Mouse (Mus musculus) embryonic facial prominence, embryonic 10.5 days (tissue): Measurements from ENCODE around the gene Dtx1. TPM values are rescaled to one million over a fixed set of nuclear protein-coding genes. Genes with fewer than 3 reads are reported as not detected.
A peak's percentile ranks its signal among the peaks of the same experiment; 100 is the strongest.

ENCODE experiments used
- DNase-seq: peaks from one replicate; pipeline ENCODE4 v3.0.0-alpha.2; 2017; ENCODE audit warnings: low spot score
- H3K27ac ChIP-seq: fragments of 300-500 bp; sonication (generic); replicated peaks from 2 replicates; pipeline ENCODE4 v1.5.1; 2016; ENCODE audit warnings: mild to moderate bottlenecking
- H3K27me3 ChIP-seq: fragments of 300-500 bp; sonication (generic); replicated peaks from 2 replicates; pipeline ENCODE4 v1.6.1; 2016; ENCODE audit warnings: low read depth, mild to moderate bottlenecking; ENCODE audit not compliant: poor library complexity, severe bottlenecking
- H3K36me3 ChIP-seq: fragments of 300-500 bp; sonication (generic); replicated peaks from 2 replicates; pipeline ENCODE4 v1.6.1; 2016; ENCODE audit warnings: mild to moderate bottlenecking, moderate library complexity
- H3K4me1 ChIP-seq: fragments of 300-500 bp; sonication (generic); 2 replicates; pipeline ENCODE4 v1.6.1; 2016
- H3K4me3 ChIP-seq: fragments of 300-500 bp; sonication (generic); 2 replicates; pipeline ENCODE4 v1.5.1; 2016; ENCODE audit warnings: mild to moderate bottlenecking, moderate library complexity
- H3K9me3 ChIP-seq: fragments of 300-500 bp; sonication (generic); 2 replicates; pipeline ENCODE4 v1.6.1; 2016; ENCODE audit warnings: mild to moderate bottlenecking
- WGBS: fragments of 180-500 bp; shearing (Covaris S2); methylation state at CpG from one replicate; pipeline ENCODE4 v1.1.7; 2016; 5-methylcytosine and 5-hydroxymethylcytosine counted together
- polyA plus RNA-seq: library from polyadenylated mRNA; unstranded; fragments of >200 nt; fragmentation: Nextera tagmentation; extraction: Ambion mirVana; gene quantifications from 2 replicates; pipeline ENCODE4 v1.2.1, GENCODE M21; 2016

Dtx1 gene
- polyA plus RNA-seq, 1 experiment from 2014 or later = 2.2 TPM

DNA sequence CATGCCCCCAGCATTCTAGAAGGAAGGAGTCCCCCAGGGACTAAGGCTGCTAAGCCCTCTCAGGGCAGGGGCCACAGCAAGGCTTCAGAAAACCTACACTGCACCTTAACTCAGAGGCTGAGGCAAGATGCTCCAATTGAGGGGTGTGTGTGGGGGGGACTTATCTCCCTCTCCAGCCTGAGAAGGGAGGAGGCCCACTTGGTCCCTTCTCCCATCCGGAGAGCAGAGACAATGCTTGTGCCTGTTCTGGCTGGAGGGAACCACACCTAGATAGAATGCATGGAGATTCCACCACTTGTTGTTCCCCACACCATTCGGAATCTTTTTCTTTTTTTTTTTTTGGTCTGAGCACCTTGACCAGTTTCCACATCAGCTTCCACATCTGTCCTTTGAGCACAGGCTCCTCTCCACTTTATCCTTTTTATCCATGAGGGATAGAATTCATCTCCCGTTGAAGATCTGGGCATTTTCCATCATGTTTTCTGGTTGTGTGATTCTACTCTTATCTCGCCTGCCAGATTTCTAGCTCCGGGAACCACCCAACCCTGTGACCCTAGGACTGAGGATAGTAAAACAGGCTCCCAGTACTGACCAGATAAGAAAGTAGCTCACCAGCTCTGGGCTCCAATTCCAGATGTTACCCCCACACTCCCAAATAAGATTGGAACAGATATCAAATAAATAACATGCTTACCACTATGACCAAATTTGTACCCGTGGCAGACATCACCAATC, 24.8 kb downstream of the Dtx1 start:
- Histone ChIP-seq H3K36me3 (no peaks in the 10 kb centered on the region), H3K4me3 (no peak overlapping the region), H3K27me3 (peaks cover 75% of the 10 kb centered on the region), H3K27ac (no peak overlapping the region), H3K9me3 (no peaks in the 10 kb centered on the region), H3K4me1 (peaks cover 34% of the 10 kb centered on the region)
- DNase-seq = no peak
- WGBS = 80% methylated on average over 6 of the region's 6 CpGs

DNA sequence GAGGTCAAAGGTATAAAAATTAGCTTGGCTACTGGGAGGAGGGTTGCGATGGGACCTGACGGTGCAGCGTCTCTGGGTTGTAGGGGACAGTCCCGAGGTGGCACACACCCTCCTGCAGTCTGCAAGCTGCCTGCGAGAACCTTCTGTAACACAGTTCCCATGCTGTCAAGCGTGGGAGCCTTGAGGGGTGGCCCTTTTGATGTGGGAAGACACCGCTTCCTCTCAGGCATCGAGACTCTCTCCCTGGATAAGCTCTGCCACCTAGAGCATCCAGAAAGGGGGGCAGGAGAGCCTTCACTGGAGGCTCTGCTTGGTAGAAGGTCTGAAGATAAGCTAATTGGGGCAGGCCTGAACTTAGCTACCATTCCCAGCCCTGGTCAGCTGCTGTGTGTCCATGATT, 26.0 kb downstream of the Dtx1 start:
- Histone ChIP-seq H3K27ac (no peak overlapping the region), H3K4me1 (peaks cover 38% of the 10 kb centered on the region), H3K9me3 (no peaks in the 10 kb centered on the region), H3K4me3 (no peak overlapping the region), H3K36me3 (no peaks in the 10 kb centered on the region), H3K27me3 (peaks cover 75% of the 10 kb centered on the region)
- DNase-seq = no peak
- WGBS = 82% methylated on average over 8 of the region's 8 CpGs

DNA sequence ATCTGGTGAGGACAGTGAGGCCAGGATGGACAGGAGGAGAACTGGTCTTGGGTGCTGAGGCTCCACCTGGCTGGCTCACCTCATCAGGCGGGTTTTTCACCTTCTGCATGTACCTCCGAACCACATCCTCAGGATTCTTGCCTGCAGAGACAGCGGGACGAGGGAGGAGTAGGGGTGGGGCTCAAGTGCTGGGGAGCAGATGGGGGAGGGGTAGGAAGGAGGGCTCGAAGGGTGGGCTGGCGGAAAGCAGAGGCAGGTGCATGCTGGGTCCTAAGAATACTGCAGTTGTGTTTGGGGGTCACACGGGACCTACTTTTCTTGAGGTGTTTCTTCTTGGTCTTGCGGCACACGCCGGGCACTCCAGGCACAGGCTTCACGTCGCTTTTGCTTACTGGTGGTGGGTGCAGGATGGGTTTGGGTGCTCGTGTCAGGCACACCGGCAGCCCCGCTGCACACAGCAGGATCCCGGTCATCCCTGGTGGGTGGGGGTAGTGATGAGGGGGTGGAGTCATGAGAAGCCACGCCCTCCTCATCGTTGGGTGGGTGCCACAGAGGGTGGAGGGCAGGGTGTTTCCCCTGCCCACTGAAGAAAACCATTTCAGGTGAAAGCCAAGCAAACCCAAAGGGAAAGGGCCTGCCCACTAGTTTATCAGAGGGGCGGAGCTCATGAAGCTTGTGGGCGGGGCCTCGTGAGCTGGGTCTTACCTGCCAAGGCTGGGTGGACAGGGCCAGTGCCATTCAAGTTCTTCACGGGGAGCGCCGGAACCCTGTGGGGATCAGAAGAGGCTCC, 28.6 kb downstream of the Dtx1 start:
- Histone ChIP-seq H3K4me1 (peaks cover 42% of the 10 kb centered on the region), H3K36me3 (no peaks in the 10 kb centered on the region), H3K27me3 (peaks cover 74% of the 10 kb centered on the region), H3K9me3 (no peaks in the 10 kb centered on the region), H3K27ac (no peak overlapping the region), H3K4me3 (peak overlapping the region; percentile 33)
- 9% methylated on average over 24 of the region's 24 CpGs for WGBS
- DNase-seq = no peak

DNA sequence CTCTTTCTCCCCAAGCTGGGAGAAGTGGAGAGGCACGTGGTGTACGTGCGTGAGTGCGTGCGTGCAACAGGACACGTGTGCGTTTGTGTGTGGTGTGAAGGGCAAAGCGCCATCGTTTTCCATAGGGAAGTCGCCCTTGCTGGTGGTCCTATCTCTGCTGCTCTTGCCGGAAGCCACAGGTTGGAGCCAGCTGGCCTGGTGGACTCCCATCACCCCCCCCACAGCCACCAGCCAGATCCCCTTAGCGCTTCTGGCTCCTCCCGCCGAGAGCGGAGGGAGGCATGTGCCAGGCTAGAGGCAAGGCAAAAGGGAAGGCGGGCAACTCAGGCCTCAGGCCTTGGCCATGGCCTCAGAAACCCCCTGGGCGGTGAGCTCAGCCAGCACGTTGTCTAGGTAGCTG, 30.8 kb downstream of the Dtx1 start:
- DNase-seq = no peak
- H3K4me1 ChIP-seq = peaks cover 40% of the 10 kb centered on the region
- peak overlapping the region; percentile 87 for H3K27ac ChIP-seq
- peak overlapping the region; percentile 62 for H3K4me3 ChIP-seq
- WGBS = 87% methylated on average over 18 of the region's 18 CpGs
- H3K9me3 ChIP-seq = no peaks in the 10 kb centered on the region
- no peaks in the 10 kb centered on the region for H3K36me3 ChIP-seq
- H3K27me3 ChIP-seq = peaks cover 60% of the 10 kb centered on the region

DNA sequence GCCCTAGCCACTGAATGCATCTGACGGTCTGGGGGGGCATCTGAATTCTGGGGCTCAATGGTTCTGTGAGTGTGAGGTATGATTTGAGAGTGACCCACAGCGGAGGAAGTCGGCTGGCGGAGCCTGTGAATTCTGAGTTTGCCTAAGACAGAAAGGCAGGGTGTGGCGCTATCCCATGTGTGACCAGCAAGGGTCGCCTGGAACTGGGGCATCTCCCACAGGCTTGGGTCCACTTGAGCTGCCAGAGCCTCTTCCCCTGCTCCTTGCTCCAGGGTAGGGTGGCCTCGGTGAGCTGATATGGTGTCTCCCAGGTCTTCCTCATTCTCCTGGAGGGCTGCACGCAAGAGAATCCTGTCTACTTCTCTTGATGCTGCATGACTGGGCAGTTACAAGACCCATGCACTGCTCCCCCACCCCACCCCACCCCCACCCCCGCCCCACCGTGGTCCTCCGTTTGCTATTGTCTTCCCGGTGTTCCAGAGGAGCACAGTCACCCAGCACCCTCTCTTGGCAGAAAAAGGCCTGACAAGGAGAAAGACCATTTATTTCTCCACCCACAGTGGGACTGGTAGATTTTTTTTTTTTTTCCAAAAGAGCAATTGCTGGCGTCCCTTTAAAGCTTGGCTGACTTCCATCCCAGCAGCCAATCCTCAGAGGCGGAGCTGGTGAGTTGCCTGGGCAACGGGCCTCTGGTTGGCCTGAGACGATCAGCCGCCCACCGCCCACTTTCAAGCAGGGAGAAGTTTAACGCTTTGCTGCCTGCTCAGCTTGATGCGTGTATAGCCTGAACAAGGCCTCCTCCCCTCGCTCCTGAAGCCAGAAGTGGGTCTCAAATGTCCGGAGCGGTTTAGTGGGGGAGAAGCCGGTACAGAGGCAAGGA, 31.8 kb downstream of the Dtx1 start:
- 1% methylated on average over 24 of the region's 24 CpGs for WGBS
- Histone ChIP-seq H3K27ac (peak overlapping the region; percentile 87), H3K27me3 (peaks cover 51% of the 10 kb centered on the region), H3K36me3 (no peaks in the 10 kb centered on the region), H3K4me1 (peaks cover 40% of the 10 kb centered on the region), H3K4me3 (peak overlapping the region; percentile 62), H3K9me3 (no peaks in the 10 kb centered on the region)
- peak; percentile 95 for DNase-seq

DNA sequence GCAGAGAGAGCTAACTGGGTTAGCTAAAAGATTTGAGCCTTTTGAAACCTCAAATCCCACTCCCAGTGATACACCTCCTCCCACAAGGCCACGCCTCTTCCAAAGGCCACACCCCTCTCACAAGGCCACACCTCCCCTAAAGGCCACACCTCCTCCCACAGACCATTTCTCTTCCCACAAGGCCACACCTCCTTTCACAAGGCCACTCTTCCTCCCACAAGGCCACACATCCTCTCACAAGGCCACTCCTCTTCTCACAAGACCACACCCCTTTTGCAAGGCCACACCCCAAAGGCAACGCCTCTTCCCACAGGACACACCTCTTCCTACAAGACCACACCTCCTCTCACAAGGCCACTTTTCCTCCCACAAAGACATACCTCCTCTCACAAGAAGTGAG, 34.2 kb downstream of the Dtx1 start:
- peaks cover 35% of the 10 kb centered on the region for H3K4me1 ChIP-seq
- 32% methylated on average over 2 of the region's 2 CpGs for WGBS
- no peaks in the 10 kb centered on the region for H3K36me3 ChIP-seq
- DNase-seq = no peak
- peaks cover 33% of the 10 kb centered on the region for H3K27me3 ChIP-seq
- H3K9me3 ChIP-seq = no peaks in the 10 kb centered on the region
- no peak overlapping the region for H3K4me3 ChIP-seq
- H3K27ac ChIP-seq = no peak overlapping the region

DNA sequence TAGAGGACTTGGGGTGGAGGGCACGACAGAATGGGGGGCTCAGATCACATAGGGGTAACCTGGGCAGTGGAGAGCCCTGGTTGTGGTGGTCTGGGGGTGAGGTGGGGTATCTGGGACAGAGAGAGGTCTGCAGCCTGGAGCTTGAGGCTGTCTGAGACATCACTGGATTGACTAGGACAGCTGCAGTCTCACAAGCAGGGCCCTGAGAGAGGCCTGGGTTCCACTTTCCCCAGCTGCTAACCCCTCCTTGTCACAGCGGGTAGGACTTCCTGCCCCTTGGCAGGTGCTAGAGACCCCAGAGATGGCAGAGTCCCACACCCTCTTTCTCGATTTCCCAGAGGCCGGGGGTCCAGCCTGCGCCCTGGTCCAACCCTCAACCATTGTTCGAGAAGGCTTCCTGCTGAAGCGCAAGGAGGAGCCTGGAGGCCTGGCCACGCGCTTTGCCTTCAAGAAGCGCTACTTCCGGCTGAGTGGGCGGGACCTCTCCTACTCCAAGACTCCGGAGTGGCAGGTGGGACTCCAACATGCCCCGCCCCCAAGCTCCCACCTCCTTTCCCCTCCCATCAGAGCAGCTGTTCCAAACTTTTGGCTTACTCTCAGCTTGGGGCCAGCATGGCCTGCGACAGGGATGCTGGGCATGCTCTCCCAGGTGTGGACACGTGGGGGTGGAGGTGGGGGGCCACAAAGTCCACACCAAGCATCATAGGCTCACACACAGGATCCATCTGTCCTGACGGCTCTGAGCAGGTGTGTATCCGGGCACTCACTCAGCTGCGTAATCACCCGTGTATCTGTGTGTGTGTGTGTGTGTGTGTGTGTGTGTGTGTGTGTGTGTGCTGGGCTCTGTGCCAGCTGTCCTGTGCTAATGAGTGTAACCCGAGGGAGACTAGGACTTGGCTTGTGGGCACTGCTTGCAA, 37.2 kb downstream of the Dtx1 start:
- Histone ChIP-seq H3K9me3 (no peaks in the 10 kb centered on the region), H3K4me1 (peaks cover 12% of the 10 kb centered on the region), H3K36me3 (no peaks in the 10 kb centered on the region), H3K27ac (peak overlapping the region; percentile 30; the same call in 1 of the 2 replicates), H3K27me3 (peaks cover 14% of the 10 kb centered on the region), H3K4me3 (no peak overlapping the region)
- WGBS = 43% methylated on average over 21 of the region's 21 CpGs
- peak; percentile 57 for DNase-seq

DNA sequence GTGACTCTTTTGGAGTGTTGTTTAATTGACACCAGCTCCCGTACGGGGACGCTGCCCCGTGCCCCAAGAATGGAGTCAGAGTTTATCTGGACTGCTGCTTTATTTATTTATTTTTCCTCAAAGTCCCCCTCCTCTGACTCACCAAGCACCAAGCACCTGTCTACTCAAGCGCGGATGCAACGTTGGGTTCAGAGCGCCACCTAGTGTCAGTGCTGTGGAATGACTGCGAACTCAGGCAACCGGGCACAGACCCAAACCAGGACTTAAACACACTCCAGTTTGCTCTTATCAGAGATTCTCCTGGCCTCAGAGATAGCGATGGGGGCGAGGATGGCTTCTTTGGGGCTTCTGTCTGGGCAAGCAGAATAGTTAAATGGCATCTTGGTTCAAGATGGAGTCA, 38.1 kb downstream of the Dtx1 start:
- Histone ChIP-seq H3K9me3 (no peaks in the 10 kb centered on the region), H3K27ac (no peak overlapping the region), H3K27me3 (peaks cover 7% of the 10 kb centered on the region), H3K36me3 (no peaks in the 10 kb centered on the region), H3K4me3 (no peak overlapping the region), H3K4me1 (peaks cover 6% of the 10 kb centered on the region)
- WGBS = 9% methylated on average over 12 of the region's 12 CpGs
- peak; percentile 68 for DNase-seq

DNA sequence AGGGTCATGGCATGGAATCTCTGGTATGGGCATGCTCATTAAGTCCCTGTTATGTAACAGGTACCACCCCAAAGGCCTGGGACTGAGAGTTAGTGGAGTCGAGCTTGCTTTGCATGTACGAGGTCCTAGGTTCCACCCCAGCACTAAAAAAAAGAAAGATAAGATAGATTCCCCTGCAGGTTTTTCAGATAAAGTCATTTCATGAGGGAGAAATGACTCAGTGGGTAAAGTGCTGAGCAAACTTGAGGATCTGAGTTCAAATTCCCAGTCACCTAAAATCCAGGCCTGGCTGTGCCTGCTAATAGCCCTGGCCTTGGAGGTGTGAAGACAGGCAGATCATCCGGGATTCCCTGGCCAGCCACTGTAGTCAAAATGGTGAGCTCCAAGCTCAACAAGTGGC, 39.9 kb downstream of the Dtx1 start:
- WGBS = 85% methylated on average over 3 of the region's 3 CpGs
- Histone ChIP-seq H3K4me3 (no peak overlapping the region), H3K36me3 (no peaks in the 10 kb centered on the region), H3K27ac (no peak overlapping the region), H3K9me3 (no peaks in the 10 kb centered on the region), H3K27me3 (peaks cover 18% of the 10 kb centered on the region; the same call in 1 of the 2 replicates), H3K4me1 (peaks cover 6% of the 10 kb centered on the region)
- no peak for DNase-seq

DNA sequence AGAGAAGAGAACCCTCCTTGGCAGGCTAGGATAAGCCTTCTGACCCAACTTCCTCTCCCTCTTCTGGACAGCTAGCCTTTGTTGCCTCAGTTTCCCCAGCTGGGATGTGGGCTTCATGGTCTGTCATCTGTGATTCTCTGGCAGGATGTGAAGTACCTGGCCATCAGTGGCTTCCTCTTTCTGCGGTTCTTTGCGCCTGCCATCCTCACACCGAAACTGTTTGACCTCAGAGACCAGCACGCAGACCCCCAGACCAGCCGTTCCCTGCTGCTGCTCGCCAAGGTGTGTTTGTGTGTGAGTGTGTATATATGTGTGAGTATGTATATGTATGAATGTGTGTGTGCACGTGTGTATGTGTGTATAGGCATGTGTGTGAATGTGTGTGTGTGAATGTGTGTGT, 41.6 kb downstream of the Dtx1 start:
- H3K4me3 ChIP-seq = no peak overlapping the region
- no peaks in the 10 kb centered on the region for H3K36me3 ChIP-seq
- H3K4me1 ChIP-seq = peaks cover 10% of the 10 kb centered on the region
- H3K27ac ChIP-seq = no peak overlapping the region
- 89% methylated on average over 7 of the region's 7 CpGs for WGBS
- peaks cover 33% of the 10 kb centered on the region for H3K27me3 ChIP-seq
- no peak for DNase-seq
- no peaks in the 10 kb centered on the region for H3K9me3 ChIP-seq

DNA sequence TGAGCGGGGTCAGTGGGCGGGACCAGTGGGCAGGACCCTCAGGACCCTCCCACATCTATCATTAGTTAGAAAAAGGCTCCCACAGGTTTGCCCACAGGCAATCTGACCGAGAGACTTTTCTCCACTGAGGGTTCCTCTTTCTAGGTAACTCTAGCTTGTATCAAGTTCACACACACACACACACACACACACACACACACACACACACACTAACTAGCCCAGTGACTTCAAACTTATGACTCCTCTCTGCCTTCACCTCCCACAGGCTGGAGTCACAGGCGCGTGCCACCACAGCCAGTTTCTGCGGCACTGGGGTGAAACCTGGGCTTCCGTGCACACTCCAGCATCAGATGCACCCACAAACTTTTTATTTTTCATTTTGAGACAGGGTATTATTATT, 43.0 kb downstream of the Dtx1 start:
- no peak for DNase-seq
- H3K36me3 ChIP-seq = no peaks in the 10 kb centered on the region
- H3K4me3 ChIP-seq = no peak overlapping the region
- 73% methylated on average over 7 of the region's 7 CpGs for WGBS
- peaks cover 4% of the 10 kb centered on the region; the same call in 1 of the 2 replicates for H3K4me1 ChIP-seq
- H3K9me3 ChIP-seq = no peaks in the 10 kb centered on the region
- no peak overlapping the region for H3K27ac ChIP-seq
- peaks cover 27% of the 10 kb centered on the region for H3K27me3 ChIP-seq
